Mouse (Mus musculus): ENCODE data around the gene Flt3l.

DNA sequence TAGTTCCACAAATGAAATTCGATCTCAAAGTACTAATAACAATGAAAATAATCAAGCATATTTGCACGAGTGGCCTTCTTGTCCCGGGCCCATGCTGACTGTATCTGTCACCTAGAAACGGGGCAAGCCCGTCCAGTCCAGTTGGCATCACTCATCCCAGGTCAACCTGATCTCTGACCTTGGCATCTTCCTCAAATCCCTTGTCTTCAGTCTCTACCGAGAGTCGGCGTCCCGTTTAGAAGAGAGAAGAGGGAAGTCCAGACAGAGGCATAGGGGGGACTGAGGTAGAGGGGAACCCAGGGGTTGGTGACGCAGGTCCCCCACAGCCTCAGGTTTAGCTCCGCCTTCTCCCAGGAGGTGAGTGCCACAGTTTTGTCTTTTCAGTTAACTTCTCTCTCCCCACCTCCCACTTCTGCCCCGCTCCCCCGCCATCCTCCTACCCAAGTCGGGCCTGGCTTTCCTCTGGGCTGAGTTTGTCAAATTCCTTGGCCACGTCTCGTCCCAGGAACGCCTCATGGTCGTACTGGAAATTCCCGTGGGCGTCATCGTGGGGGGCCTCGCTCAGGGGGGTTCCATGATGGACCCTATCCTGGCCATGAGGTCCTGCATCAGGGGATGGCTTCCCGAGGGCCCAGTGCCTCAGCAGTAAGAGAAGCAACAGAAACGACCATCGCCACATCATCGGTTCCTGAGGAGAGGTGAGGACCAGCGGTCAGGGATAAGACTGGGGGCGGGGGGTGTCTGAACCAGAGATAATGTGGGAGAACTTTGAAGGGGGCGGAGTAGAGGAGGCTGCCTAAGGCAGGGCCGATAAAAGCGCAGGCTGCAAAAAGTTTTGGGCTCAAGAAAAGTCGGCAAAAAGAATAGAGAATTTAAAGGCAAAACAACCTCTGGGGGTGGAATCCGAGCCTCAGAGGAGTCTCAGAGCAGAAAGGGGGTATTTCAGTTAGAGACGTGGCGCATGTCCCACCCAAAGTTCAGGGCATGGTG is 44.9 kb downstream of the Flt3l start:
- no peak for TF ChIP-seq CTCF (IDR thresholded peaks at IDR 0.05; ENCODE audit: extremely low read depth, insufficient read length, insufficient replicate concordance, low read depth, low read length)
- no peak for TF ChIP-seq POLR2A (IDR thresholded peaks at IDR 0.05; ENCODE audit: low read depth, low read length)
